Mouse (Mus musculus) layer of hippocampus, postnatal 25 days (tissue): ENCODE measurements at regions not wholly inside any gene's neighbourhood (a gene's known extent, or its start where the extent isn't known, plus 50 kb on each side); places are given as distances from the start of the nearest gene placed in this dataset.

ENCODE experiments used
- DNase-seq, 2 experiments: peaks; one replicate each; pipeline ENCODE4 v3.0.0; 2022; ENCODE audit warnings: mixed read lengths in 2 of 2, low spot score in 1 of 2; ENCODE audit errors: extremely low spot score in 1 of 2

- no peak for DNase-seq
Observed at GRCm38 (mm10) chr16:69515122-69515521, 348.4 kb downstream of the Speer2 start.

- no peak for DNase-seq
Observed at GRCm38 (mm10) chr16:69477317-69477716, 386.2 kb downstream of the Speer2 start.

DNA sequence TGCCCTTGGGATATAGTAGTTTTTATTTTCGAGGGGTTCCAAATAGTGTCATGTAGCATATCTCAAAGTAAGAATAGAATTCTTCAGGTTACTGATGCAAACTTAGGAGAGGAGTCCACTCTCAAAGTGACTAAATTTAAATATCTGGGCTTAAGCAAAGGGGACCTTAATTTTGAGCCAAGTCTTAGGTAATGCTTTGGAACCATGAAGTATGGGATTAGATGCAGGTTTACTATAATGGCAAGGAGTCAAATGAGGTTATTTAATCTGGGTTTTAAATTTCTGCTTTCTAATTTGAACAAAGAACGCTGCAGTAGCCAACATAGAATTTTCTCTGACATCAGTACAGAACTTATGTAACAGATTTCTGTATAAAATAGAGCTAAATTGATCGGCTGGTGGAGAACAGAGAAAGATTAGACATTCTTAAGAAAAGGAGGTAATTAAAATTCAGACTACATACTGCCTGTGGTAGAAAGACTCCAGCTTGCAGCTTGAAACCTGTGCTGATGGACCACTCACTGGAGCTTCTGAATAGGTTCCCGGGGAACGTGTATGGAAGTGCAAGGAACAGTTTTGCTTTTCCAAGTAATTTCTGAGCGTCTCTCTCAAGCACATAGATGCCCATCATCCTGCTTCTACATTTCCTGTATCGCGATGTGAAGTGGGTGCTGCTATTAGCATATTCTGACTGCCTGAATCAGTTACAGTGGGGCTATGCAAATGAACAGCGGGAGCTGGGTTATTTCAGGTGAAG is 394.3 kb downstream of the Speer2 start:
- peak; percentile 15 to 24 for DNase-seq

DNA sequence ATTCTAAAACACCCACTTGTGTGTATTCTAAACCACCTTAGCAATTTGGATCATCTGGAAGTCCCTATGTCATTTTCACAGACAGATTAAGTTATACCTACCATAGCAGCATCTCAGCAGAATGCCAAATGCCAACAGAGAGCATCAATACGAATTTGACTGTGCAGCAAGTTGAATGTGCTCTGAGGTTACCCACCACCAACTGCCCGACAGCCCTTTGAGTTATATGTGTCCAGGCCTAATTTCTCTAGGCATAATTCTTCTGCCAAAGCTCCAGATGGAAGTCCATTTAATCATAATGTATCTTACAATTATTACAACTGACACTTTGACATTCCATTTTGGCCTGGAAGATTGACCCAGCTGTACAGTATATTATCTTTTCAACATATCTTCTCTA is 404.4 kb downstream of the Speer2 start:
- DNase-seq = no peak

DNA sequence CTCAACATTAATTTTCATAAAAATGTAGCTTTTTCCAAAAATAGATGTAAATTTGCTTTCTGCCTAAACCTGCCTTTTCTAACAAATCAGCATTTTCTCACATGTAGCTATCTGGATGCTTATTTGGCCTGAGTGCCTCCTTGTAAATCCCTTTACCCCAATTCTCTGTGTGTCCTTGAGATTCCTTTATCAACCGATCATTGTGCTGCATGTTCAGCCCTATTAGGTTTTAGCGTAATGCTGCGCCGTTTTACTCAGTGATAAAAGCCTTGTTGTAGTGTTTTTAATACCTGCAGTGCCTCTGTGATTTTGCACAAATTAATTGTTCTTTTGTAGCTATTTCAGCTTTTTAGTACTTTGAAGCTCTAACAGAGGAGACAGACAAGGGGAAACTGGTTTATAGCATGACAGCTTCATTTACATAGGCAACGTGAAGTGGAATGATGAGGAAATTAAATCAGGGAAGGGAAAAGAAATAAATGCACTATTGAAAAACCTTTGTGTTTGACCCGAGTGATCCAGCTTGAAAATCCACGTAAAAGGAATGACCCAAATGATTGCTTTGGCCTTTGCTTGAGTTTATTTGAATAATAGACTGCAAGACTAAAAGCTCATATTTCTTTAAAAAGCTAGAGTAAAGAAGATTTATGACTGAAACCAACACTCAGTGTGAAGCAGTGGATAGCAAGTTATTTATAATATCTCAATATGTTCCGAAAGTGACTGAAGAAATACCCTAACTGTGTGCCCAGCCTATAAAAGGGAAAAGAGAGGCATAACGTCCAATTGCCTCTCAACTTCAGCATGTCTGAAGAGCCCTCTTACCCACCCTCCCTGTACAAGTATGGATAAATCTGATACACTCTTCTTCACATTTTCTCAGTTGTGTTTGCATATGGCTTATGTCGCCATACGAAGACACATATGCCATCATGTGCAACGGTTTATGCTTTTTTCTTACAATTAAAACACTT is 438.6 kb downstream of the Speer2 start:
- DNase-seq = no peak
